Mouse (Mus musculus): ENCODE data around the gene Ace. TPM values are rescaled to one million over a fixed set of nuclear protein-coding genes. Genes with fewer than 3 reads are reported as not detected.

Ace gene
- total and polyA plus RNA-seq, 3 experiments, result not detected

- Histone ChIP-seq H3K4me1 (ENCODE audit: control insufficient read depth in 1 of 2, insufficient read depth in 2 of 2, low read length in 2 of 2) (no peaks in the 10 kb centered on the region), H3K36me3 (ENCODE audit: control insufficient read depth in 1 of 2, insufficient read depth in 2 of 2, low read length in 2 of 2) (no peaks in the 10 kb centered on the region), H3K9ac (ENCODE audit: control insufficient read depth, low read depth, low read length, poor library complexity, severe bottlenecking) (no peak overlapping the region), H3K9me3 (replicated peaks; ENCODE audit: insufficient read depth, low read length) (no peaks in the 10 kb centered on the region), H3K27me3 (ENCODE audit: control insufficient read depth in 1 of 2, insufficient read depth in 2 of 2, low read length in 2 of 2) (no peaks in the 10 kb centered on the region), H3K27ac (ENCODE audit: control insufficient read depth, low read depth, low read length) (no peak overlapping the region), H3K79me2 (ENCODE audit: control insufficient read depth, insufficient read depth, low read length, poor library complexity) (no peaks in the 10 kb centered on the region), H3K4me3 (ENCODE audit: control insufficient read depth in 1 of 2, insufficient read depth in 1 of 2, low read depth in 2 of 2, low read length in 2 of 2) (no peak overlapping the region)
- DNase-seq (ENCODE audit: low read depth, low spot score), result no peak
- TF ChIP-seq BHLHE40 (IDR thresholded peaks at IDR 0.05; ENCODE audit: borderline replicate concordance, low read depth, low read length), result no peak
- no peak for TF ChIP-seq MAZ (IDR thresholded peaks at IDR 0.05; ENCODE audit: low read depth, low read length)
- no peak for TF ChIP-seq HCFC1 (IDR thresholded peaks at IDR 0.05; ENCODE audit: low read depth, low read length)
- no peak for TF ChIP-seq ZNF384 (IDR thresholded peaks at IDR 0.05; ENCODE audit: low read depth, low read length)
- TF ChIP-seq EP300 (IDR thresholded peaks at IDR 0.05; ENCODE audit: low read depth in 1 of 2, low read length in 2 of 2), result no peak
- no peak for TF ChIP-seq TCF12 (IDR thresholded peaks at IDR 0.05; ENCODE audit: low read depth, low read length)
- TF ChIP-seq POLR2A (IDR thresholded peaks at IDR 0.05; ENCODE audit: control insufficient read depth in 1 of 2, insufficient read depth in 1 of 2, low read depth in 1 of 2, low read length in 2 of 2, poor library complexity in 1 of 2), result no peak
- no peak for TF ChIP-seq KAT2A (conservative IDR thresholded peaks at IDR 0.05; ENCODE audit: low read depth, low read length)
- TF ChIP-seq E2F4 (IDR thresholded peaks at IDR 0.05; ENCODE audit: borderline replicate concordance, low read depth, low read length), result no peak
- no peak for TF ChIP-seq SMC3 (IDR thresholded peaks at IDR 0.05; ENCODE audit: low read depth, low read length)
- TF ChIP-seq MYB (IDR thresholded peaks at IDR 0.05; ENCODE audit: low read depth, low read length), result no peak
- no peak for TF ChIP-seq RCOR1 (IDR thresholded peaks at IDR 0.05; ENCODE audit: low read depth, low read length)
These were observed 33.4 kb upstream of the Ace start for GRCm38 (mm10) chr11:105934303-105934711.

GRCm38 (mm10) chr11:105934816-105935215 is 32.9 kb upstream of the Ace start:
- Histone ChIP-seq H3K27me3 (ENCODE audit: control insufficient read depth in 1 of 2, insufficient read depth in 2 of 2, low read length in 2 of 2) (no peaks in the 10 kb centered on the region), H3K36me3 (ENCODE audit: control insufficient read depth in 1 of 2, insufficient read depth in 2 of 2, low read length in 2 of 2) (no peaks in the 10 kb centered on the region)
- no peak for TF ChIP-seq MAFK (IDR thresholded peaks at IDR 0.05; ENCODE audit: borderline replicate concordance, low read depth, low read length)
- no peak for TF ChIP-seq USF1 (IDR thresholded peaks at IDR 0.05; ENCODE audit: low read depth, low read length)
- no peak for TF ChIP-seq MYB (IDR thresholded peaks at IDR 0.05; ENCODE audit: low read depth, low read length)

GRCm38 (mm10) chr11:105935496-105935895 is 32.2 kb upstream of the Ace start:
- TF ChIP-seq EP300 (IDR thresholded peaks at IDR 0.05; ENCODE audit: low read depth in 1 of 2, low read length in 2 of 2) (no peak), NRF1 (IDR thresholded peaks at IDR 0.05; ENCODE audit: insufficient read depth, low read depth, low read length, poor library complexity, severe bottlenecking) (no peak), RAD21 (IDR thresholded peaks at IDR 0.05; ENCODE audit: low read depth, low read length) (no peak), GABPA (IDR thresholded peaks at IDR 0.05; ENCODE audit: low read depth, low read length) (no peak)
- no peak for DNase-seq (ENCODE audit: low read depth, low spot score)

More at GRCm38 (mm10) chr11:105934816-105935215, 32.9 kb upstream of the Ace start:
- Histone ChIP-seq H3K27ac (ENCODE audit: control insufficient read depth, low read depth, low read length) (no peak overlapping the region), H3K4me3 (ENCODE audit: control insufficient read depth in 1 of 2, insufficient read depth in 1 of 2, low read depth in 2 of 2, low read length in 2 of 2) (no peak overlapping the region), H3K9ac (ENCODE audit: control insufficient read depth, low read depth, low read length, poor library complexity, severe bottlenecking) (no peak overlapping the region), H3K4me1 (ENCODE audit: control insufficient read depth in 1 of 2, insufficient read depth in 2 of 2, low read length in 2 of 2) (no peaks in the 10 kb centered on the region), H3K79me2 (ENCODE audit: control insufficient read depth, insufficient read depth, low read length, poor library complexity) (no peaks in the 10 kb centered on the region), H3K9me3 (replicated peaks; ENCODE audit: insufficient read depth, low read length) (no peaks in the 10 kb centered on the region)
- no peak for DNase-seq (ENCODE audit: low read depth, low spot score)

More at GRCm38 (mm10) chr11:105935496-105935895, 32.2 kb upstream of the Ace start:
- Histone ChIP-seq H3K4me1 (ENCODE audit: control insufficient read depth in 1 of 2, insufficient read depth in 2 of 2, low read length in 2 of 2) (no peaks in the 10 kb centered on the region), H3K27ac (ENCODE audit: control insufficient read depth, low read depth, low read length) (no peak overlapping the region), H3K27me3 (ENCODE audit: control insufficient read depth in 1 of 2, insufficient read depth in 2 of 2, low read length in 2 of 2) (no peaks in the 10 kb centered on the region), H3K9me3 (replicated peaks; ENCODE audit: insufficient read depth, low read length) (no peaks in the 10 kb centered on the region), H3K36me3 (ENCODE audit: control insufficient read depth in 1 of 2, insufficient read depth in 2 of 2, low read length in 2 of 2) (no peaks in the 10 kb centered on the region), H3K9ac (ENCODE audit: control insufficient read depth, low read depth, low read length, poor library complexity, severe bottlenecking) (no peak overlapping the region), H3K4me3 (ENCODE audit: control insufficient read depth in 1 of 2, insufficient read depth in 1 of 2, low read depth in 2 of 2, low read length in 2 of 2) (no peak overlapping the region), H3K79me2 (ENCODE audit: control insufficient read depth, insufficient read depth, low read length, poor library complexity) (no peaks in the 10 kb centered on the region)

All from MEL (cell line).